Mouse (Mus musculus) forebrain, embryonic 10.5 days (tissue): ENCODE measurements around the gene Pdcd4. TPM values are rescaled to one million over a fixed set of nuclear protein-coding genes. Genes with fewer than 3 reads are reported as not detected.
"Not testable (repeated sequence)": the region's sequence is repeated elsewhere in the genome, so short reads cannot be mapped to it uniquely, and the experiment has no call there.

Source experiments
- DNase-seq: peaks from one replicate; pipeline ENCODE4 v3.0.0-alpha.2; 2017; ENCODE audit warnings: low spot score; ENCODE audit errors: extremely low spot score
- H3K27ac ChIP-seq: fragments of 300-500 bp; sonication (generic); 2 replicates; pipeline ENCODE4 v1.5.1; 2016; ENCODE audit warnings: mild to moderate bottlenecking
- H3K27me3 ChIP-seq: fragments of 300-500 bp; sonication (generic); 2 replicates; pipeline ENCODE4 v1.6.1; 2016; ENCODE audit warnings: mild to moderate bottlenecking; ENCODE audit not compliant: poor library complexity, severe bottlenecking
- H3K36me3 ChIP-seq: fragments of 300-500 bp; sonication (generic); replicated peaks from 2 replicates; pipeline ENCODE4 v1.6.1; 2016; ENCODE audit warnings: mild to moderate bottlenecking, moderate library complexity
- H3K4me1 ChIP-seq: fragments of 300-500 bp; sonication (generic); 2 replicates; pipeline ENCODE4 v1.6.1; 2016
- H3K4me3 ChIP-seq: fragments of 300-500 bp; sonication (generic); 2 replicates; pipeline ENCODE4 v1.5.1; 2016; ENCODE audit warnings: mild to moderate bottlenecking, moderate library complexity
- H3K9me3 ChIP-seq: fragments of 300-500 bp; sonication (generic); 2 replicates; pipeline ENCODE4 v1.6.1; 2016; ENCODE audit warnings: mild to moderate bottlenecking, moderate library complexity
- WGBS: fragments of 180-500 bp; shearing (Covaris S2); methylation state at CpG from one replicate; pipeline ENCODE4 v1.1.7; 2016; 5-methylcytosine and 5-hydroxymethylcytosine counted together
- polyA plus RNA-seq: library from polyadenylated mRNA; unstranded; fragments of >200 nt; fragmentation: Nextera tagmentation; extraction: Ambion mirVana; gene quantifications from 2 replicates; pipeline ENCODE4 v1.2.1, GENCODE M21; 2016

The Pdcd4 gene
- polyA plus RNA-seq, 1 experiment from 2014 or later, result 46.7 TPM

GRCm38 (mm10) chr19:53945171-53946042 lies 53.4 kb downstream of the Pdcd4 start:
- under 1% methylated on average over 66 of the region's 69 CpGs for WGBS
- DNase-seq, result peak; percentile 73
- Histone ChIP-seq H3K27me3 (no peaks in the 10 kb centered on the region), H3K9me3 (no peaks in the 10 kb centered on the region), H3K27ac (peak overlapping the region; percentile 97), H3K36me3 (peaks cover 4% of the 10 kb centered on the region), H3K4me1 (peaks cover 43% of the 10 kb centered on the region), H3K4me3 (peak overlapping the region; percentile 94)

GRCm38 (mm10) chr19:53957513-53957912 lies 65.5 kb downstream of the Pdcd4 start:
- DNase-seq, result no peak
- H3K27ac ChIP-seq, result no peak overlapping the region
- no peak overlapping the region for H3K4me3 ChIP-seq
- peaks cover 12% of the 10 kb centered on the region for H3K4me1 ChIP-seq
- 95% methylated on average over 2 of the region's 2 CpGs for WGBS
- H3K9me3 ChIP-seq, result no peaks in the 10 kb centered on the region
- H3K27me3 ChIP-seq, result no peaks in the 10 kb centered on the region
- peaks cover 6% of the 10 kb centered on the region; the same call in 1 of the 2 replicates for H3K36me3 ChIP-seq

- H3K9me3 ChIP-seq, result no peaks in the 10 kb centered on the region
- no peaks in the 10 kb centered on the region for H3K27me3 ChIP-seq
- no peaks in the 10 kb centered on the region for H3K4me1 ChIP-seq
- H3K27ac ChIP-seq, result no peak overlapping the region
- peaks cover 6% of the 10 kb centered on the region; the same call in 1 of the 2 replicates for H3K36me3 ChIP-seq
- no peak for DNase-seq
- H3K4me3 ChIP-seq, result no peak overlapping the region
- 96% methylated on average over 4 of the region's 4 CpGs for WGBS
Measured at GRCm38 (mm10) chr19:53962511-53962910, 70.5 kb downstream of the Pdcd4 start.

DNA sequence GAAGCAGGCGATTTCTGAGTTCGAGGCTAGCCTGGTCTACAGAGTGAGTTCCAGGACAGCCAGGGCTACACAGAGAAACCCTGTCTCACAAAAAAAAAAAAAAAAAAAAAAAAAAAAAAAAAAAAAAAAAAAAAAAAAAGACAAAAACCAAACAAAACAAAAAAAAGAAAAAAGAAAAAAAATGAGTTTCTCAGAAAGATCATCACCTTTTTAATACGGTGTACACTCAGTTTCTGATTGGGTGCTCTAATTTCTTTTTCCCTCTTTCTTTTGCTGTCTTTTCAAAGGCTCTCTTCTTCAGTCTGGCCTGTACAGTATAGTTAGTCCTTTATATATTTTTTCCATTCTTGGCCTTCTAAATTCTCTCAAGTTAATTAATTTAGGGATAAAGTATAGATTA lies 72.3 kb downstream of the Pdcd4 start:
- not testable (repeated sequence) for H3K4me1 ChIP-seq, DNase-seq, H3K27ac ChIP-seq, H3K4me3 ChIP-seq, H3K27me3 ChIP-seq, H3K9me3 ChIP-seq, H3K36me3 ChIP-seq
- WGBS, result 96% methylated on average over 3 of the region's 3 CpGs

DNA sequence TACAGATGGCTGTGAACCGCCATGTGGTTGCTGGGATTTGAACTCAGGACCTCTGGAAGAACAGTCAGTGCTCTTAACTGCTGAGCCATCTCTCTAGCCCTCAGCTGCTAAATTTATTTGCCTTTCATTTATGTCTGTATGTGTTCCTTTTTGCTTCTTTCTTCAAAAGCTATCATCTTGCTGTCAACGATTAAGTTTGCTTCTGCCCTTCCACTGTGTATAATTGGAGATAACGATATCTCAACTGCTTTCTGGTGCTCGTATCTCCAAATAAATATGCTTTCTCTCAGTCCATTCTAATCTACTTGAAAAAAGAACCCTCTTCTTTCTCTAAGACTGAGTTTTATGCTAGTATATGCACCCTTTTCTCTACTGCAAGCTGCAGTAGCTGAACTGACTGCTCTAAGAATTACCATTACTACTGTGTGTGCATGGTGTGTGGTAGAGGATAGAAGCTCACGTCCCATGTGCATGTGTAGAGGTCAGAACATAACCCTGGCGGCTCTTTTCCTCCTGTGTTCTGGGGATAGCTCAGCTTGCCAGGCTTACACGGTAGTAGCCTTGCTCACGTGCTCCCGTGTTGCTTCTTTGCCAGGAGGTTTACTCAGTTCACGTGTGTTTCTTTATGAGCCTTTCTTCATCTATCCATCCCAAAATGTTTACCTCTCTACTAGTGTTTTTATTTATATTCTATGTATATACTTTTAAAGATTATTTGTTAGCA lies 73.0 kb downstream of the Pdcd4 start:
- H3K4me3 ChIP-seq, result no peak overlapping the region
- 95% methylated on average over 10 of the region's 10 CpGs for WGBS
- H3K27ac ChIP-seq, result no peak overlapping the region
- no peaks in the 10 kb centered on the region for H3K27me3 ChIP-seq
- no peaks in the 10 kb centered on the region for H3K9me3 ChIP-seq
- peaks cover 6% of the 10 kb centered on the region; the same call in 1 of the 2 replicates for H3K36me3 ChIP-seq
- H3K4me1 ChIP-seq, result no peaks in the 10 kb centered on the region
- no peak for DNase-seq

DNA sequence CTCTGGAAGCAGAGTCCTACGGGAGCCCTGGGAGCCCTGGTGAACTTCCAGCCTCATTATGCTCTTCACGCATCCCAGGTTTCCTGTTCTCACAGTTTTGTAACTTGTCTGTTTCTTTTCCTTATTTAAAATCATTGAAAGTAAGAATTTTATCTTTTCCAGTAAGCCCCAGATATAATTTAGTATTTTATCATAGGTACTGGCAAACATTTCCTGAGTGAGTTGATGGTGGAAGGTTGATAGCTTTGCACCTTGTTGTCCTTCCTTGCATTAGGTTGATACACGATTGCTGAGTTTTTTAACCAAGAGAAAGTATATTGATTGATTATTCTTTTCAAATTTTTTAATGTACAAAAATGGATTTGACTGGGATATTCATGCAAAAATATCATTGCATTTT lies 77.2 kb downstream of the Pdcd4 start:
- Histone ChIP-seq H3K27ac (no peak overlapping the region), H3K27me3 (no peaks in the 10 kb centered on the region), H3K36me3 (no peaks in the 10 kb centered on the region), H3K9me3 (no peaks in the 10 kb centered on the region), H3K4me1 (no peaks in the 10 kb centered on the region), H3K4me3 (no peak overlapping the region)
- 91% methylated on average over 3 of the region's 3 CpGs for WGBS
- DNase-seq, result no peak

- WGBS, result 91% methylated on average over 7 of the region's 7 CpGs
- Histone ChIP-seq H3K27me3 (no peaks in the 10 kb centered on the region), H3K27ac (no peak overlapping the region), H3K4me3 (no peak overlapping the region), H3K4me1 (no peaks in the 10 kb centered on the region), H3K9me3 (peaks cover 5% of the 10 kb centered on the region; the same call in 1 of the 2 replicates), H3K36me3 (peaks cover 9% of the 10 kb centered on the region)
- no peak for DNase-seq
Measured at GRCm38 (mm10) chr19:53971938-53972337, 79.9 kb downstream of the Pdcd4 start.

DNA sequence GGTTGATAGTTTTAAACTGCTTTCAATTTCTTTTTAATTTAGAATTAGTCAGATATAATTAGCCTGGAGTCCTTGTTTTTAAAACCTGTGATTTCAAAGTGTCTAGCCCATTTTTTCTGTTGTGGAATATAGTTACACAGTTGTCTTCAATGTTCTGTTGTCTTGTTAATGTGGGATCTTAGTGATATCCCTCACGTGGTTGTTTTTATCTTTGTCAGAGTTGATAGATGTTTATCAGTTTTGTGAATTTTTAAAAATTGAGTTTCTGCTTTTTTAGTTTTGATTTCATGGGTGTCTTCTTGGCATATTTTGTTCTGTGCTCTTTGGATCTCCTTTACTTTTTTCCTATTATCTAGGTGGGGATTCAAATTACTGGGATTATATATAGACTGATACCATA lies 81.6 kb downstream of the Pdcd4 start:
- H3K27me3 ChIP-seq, result no peaks in the 10 kb centered on the region
- no peak for DNase-seq
- WGBS, result 87% methylated on average over 1 of the region's 1 CpGs
- H3K9me3 ChIP-seq, result peaks cover 19% of the 10 kb centered on the region; the same call in 1 of the 2 replicates
- H3K27ac ChIP-seq, result no peak overlapping the region
- no peak overlapping the region for H3K4me3 ChIP-seq
- H3K4me1 ChIP-seq, result no peaks in the 10 kb centered on the region
- peaks cover 20% of the 10 kb centered on the region for H3K36me3 ChIP-seq

Other genes starting within 250 kb of the Pdcd4 start
- gene Rbm20, start 214.9 kb upstream of the Pdcd4 start, polyA plus RNA-seq, result 0.97 and 1.6 TPM in 2 replicates
- 59.6 and 71.0 TPM in 2 replicates for gene Shoc2, start 52.1 kb downstream of the Pdcd4 start, polyA plus RNA-seq
- gene Bbip1, start 52.4 kb downstream of the Pdcd4 start, polyA plus RNA-seq, result 104 and 105 TPM in 2 replicates
- 0.67 and 0.73 TPM in 2 replicates for gene Adra2a, start 151.9 kb downstream of the Pdcd4 start, polyA plus RNA-seq